Mouse (Mus musculus) cerebellum, adult 18-20 months (tissue): ENCODE measurements around the gene Hist1h4h.

Experiments
- DNase-seq, 2 experiments: peaks; one replicate each; pipeline ENCODE4 v3.0.0; 2021

Hist1h4h gene

GRCm38 (mm10) chr13:23513517-23513916, 17.3 kb upstream of the Hist1h4h start:
- DNase-seq: no peak

GRCm38 (mm10) chr13:23515281-23515680, 15.6 kb upstream of the Hist1h4h start:
- DNase-seq: no peak

- no peak for DNase-seq
Measured at GRCm38 (mm10) chr13:23515826-23516620, 14.8 kb upstream of the Hist1h4h start.

DNA sequence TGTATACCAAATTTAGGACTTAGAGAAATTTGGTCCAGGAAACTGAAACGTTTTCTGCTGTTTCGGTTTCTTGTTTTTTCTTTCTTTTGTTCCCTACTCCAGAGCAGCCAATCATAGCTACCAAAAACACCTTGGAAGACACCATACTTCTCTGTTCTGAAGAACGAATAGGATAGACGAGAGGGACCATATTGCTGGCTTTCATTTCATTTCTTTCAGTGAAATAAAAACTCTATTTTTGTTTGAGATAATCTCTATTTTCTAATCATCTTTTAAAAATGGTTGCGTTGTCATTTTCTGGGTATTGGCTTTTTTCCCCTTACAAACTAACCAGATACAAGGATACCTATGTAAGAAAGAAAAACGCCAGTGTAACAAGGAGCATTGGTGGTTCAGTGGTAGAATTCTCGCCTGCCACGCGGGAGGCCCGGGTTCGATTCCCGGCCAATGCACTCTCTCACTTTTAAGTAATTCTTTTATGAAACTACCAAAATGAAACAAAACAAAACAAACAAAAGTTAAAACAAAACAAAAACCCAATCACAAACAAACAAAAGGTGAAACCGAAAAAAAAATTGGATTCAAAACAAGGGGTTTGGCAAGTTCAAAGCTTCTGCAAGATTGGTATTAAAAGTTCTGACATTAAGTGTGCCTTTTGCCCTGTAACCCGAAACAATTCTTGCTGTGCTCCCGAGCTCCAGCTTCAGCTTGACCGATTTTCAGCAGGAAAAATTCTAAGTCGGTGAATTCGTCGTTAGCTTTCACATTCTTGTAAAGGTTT, 13.8 kb upstream of the Hist1h4h start:
- DNase-seq: peak; percentile 58 to 87

GRCm38 (mm10) chr13:23517603-23518294, 13.1 kb upstream of the Hist1h4h start:
- DNase-seq: peak; percentile 75 to 90

DNA sequence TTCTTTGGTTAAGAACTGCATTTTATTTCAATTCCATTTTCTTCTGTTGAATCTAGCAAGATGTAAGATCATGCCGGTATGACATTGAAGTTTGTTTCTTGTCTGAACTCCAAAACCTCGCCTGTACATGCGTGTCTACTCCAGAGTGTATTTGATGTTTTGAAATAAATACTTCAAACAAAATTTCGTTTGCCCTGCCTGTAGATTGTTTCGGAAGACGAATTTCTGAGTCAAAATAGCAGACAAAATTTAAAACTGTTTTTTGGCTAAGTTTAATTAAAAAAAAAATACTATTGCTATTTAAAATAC, 12.6 kb upstream of the Hist1h4h start:
- no peak for DNase-seq

- peak; percentile 66 to 84 for DNase-seq
Measured at GRCm38 (mm10) chr13:23518885-23519284, 12.0 kb upstream of the Hist1h4h start.

DNA sequence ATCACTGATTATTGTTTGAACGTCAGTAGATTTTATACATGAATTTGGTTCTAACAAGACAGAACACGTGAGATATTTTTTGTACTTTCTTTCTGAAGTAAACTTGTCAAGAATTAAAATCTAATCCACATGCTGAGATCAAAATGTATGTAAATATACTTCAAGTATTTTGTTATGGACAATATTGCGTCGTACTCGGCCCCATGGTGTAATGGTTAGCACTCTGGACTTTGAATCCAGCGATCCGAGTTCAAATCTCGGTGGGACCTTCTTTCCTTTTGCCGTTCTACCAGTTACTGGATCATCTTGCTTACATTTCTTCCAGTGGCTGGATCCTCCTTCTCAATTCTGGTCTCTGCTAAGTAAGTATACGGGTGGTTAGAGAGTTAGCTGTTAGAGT, 11.4 kb upstream of the Hist1h4h start:
- peak; percentile 64 to 81 for DNase-seq

DNA sequence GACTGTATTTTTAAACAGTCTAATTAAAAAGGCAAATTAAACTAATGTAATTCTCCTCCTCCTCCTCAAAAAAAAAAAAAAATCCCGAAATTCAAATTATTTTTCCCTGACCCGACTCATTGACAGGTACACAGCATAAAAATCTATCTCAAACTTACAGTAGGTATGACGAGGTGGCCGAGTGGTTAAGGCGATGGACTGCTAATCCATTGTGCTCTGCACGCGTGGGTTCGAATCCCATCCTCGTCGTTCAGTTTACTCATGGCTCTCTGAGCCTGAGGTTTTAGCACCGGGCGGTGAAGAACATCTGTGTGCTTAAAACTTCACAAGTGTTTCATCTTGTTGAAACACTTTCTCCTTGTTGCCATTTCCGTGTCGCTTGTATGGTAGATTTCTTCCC, 9.1 kb upstream of the Hist1h4h start:
- DNase-seq: peak; percentile 64 to 78

GRCm38 (mm10) chr13:23523976-23524375, 6.9 kb upstream of the Hist1h4h start:
- DNase-seq: no peak

- peak; percentile 73 to 75 for DNase-seq
Measured at GRCm38 (mm10) chr13:23524654-23525053, 6.2 kb upstream of the Hist1h4h start.

DNA sequence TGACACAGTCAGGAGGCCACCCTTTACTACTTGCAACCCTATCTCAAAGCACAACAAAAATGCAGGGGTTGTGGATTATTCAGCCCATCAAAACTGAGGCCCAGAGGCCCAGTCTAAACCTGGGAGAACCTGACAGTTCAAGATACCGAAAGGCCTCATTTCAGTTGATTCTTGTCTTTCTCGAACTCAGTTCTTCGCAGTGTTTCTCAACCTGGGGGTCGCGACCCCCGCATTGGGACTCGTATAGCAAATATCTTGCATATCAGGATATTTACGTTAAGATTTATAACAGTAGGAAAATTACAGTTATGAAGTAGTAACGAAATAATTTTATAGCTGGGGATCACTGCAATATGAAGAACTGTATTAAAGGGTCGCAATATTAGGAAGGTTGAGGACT, 4.9 kb upstream of the Hist1h4h start:
- DNase-seq: no peak

DNA sequence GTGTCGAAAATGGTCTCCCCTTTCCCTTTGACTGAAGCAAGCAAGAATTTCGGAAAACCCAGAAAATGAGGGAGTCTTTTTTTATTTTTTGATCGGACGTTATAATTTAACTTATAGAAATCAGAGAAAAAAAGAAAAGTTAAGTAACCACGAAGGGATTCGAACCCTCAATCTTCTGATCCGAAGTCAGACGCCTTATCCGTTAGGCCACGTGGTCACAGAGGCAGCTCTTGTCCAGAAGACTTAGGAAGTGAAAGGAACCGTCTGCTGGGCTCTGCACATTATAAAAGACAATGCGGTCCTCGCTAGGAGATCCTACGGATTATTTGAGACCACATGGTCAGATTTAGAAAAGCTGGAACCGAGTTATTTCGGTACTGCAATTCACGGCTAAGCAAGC, 4.5 kb upstream of the Hist1h4h start:
- peak; percentile 82 to 89 for DNase-seq

GRCm38 (mm10) chr13:23529005-23529404, 1.8 kb upstream of the Hist1h4h start:
- no peak for DNase-seq

- no peak for DNase-seq
Measured at GRCm38 (mm10) chr13:23529480-23530165, 1.2 kb upstream of the Hist1h4h start.

DNA sequence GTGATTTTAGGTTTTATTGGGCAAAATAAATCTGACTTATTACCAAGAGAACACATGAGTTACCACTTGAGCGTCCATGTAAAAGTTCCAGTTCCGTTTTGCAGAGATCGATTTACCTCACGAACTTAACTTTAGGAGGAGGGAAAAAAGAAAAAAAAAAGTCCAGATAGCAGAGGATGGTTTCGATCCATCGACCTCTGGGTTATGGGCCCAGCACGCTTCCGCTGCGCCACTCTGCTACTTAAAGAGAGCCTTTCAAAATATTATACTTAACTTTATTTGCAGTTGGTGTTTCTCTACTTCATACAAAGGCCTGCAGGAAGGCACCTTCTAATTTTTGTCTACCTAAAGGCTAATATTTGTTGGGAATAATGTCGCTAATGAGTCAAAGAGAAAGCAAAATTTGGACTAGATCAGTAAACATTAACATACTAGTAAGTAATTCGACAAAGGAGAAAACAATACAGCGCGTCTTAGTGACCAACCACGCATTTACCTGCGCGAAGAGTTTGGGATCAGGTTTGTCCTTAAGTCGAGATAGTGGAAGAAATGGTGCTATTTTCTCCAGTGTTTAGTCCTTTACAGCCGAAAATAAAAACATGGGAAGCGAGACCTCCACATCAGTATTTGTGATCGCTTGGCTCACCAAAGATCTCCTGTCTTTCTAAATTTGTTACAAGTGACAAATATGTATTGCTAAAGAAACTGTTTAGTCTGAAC, 509 bp upstream of the Hist1h4h start:
- DNase-seq: peak; percentile 43 to 67

DNA sequence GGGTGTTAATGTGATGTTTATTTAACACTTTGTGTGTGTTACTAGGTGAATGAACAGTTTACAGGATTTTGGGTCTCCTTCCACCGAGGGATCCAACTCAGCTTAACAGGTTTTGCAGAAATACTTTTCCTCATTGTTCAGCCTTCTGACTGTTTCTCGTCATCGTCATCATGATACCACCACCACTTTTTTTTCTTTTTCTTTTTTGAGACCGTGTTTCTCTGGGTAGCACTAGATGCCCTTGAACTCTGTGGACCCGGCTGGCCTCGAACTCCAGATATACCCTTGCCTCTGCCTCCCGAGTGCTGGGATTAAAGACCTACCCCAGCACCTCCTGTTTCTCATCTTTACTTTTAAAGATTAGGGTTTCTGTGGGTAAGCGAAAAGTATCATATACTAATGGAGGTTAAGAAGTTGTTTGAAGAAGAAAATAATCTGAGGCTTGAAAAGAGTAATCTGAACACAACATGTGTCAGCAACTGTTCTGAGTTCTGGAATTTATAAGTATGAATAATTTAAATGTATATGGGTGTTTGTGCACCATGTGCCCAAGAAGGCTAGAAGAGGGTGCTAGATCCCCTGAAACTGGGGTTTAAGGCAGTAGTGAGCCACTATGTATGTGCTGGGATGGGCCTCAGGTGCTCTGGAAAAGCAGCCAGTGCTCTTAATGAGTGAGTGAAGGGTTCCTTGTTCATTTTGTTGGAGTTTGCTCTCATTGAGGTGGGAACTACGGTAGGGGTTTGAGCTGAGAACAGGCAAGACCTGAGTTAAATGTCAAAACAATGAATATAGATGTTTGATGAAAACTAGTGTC, 1.6 kb downstream of the Hist1h4h start:
- no peak for DNase-seq

DNA sequence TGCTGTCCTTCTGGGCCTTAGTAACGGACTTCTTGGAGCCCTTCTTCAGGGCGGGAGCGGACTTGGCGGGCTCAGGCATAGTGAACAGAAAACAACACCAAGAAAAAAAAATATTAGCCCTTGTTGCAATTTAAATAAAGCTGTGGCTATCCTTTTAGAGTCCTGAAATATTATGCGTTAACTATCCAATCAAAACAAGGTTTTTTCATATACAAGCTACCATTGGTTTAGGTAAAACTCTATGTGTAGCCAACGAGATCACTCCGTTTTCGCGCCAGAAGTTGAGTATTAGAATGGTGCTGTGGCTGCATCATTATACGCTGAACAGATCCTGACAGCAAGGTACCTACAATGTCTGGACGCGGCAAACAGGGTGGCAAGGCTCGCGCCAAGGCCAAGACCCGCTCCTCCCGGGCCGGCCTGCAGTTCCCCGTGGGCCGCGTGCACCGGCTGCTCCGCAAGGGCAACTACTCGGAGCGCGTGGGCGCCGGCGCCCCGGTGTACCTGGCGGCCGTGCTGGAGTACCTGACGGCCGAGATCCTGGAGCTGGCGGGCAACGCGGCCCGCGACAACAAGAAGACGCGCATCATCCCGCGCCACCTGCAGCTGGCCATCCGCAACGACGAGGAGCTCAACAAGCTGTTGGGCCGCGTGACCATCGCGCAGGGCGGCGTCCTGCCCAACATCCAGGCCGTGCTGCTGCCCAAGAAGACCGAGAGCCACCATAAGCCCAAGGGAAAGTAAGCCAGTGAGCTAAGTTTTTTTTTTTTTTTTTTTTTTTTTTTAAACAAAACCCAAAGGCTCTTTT, 2.9 kb downstream of the Hist1h4h start, which contains the start of gene Hist1h2af:
Gene Hist1h2af, plus strand, starts transcription at position 347 of the 808 bp plus-strand sequence.
- peak; percentile 66 to 77 for DNase-seq

DNA sequence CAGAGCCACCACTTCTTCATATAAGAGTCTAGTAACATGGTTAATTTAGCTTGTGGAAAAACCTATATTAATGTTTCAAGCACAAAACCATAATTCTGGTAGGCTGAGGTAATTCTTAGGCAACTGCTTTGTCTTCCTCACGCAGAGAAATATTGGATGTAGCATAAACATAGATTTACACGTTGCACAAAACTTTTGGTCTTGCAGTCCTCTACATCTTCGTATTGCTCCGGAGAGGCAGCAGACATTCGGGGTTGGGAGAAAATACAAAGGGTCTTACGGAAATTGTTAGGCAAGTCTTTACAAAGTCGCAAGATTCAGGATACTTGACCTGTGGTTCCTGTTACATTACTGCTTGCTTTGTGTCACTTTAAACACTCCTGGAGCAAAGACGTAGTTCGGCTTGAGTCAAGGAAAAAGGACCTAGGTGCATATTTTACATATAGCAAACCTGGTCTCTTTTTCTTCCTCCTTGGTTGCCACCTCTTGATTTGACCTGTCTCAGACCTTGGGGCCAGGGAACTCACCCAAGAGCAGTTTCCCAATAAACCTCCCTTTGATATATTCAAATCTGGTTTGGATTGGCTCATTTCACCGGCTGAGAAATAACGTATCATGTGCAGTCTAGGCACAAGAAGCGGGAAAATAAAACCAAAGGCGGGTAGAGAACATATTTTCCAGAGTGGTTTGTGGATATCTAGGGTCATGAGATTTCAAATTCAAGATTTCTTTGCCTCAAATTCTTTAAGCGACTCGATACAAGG, 3.7 kb downstream of the Hist1h4h start:
- no peak for DNase-seq
